Mouse (Mus musculus) ES-Bruce4 (cell line): Measurements from ENCODE around the gene Cyb5b.

Source experiments
- CTCF ChIP-seq: IDR thresholded peaks from one replicate; pipeline ENCODE4 v1.8.1; 2011; ENCODE audit warnings: low read depth, low read length
- POLR2A ChIP-seq: IDR thresholded peaks from one replicate; pipeline ENCODE4 v1.8.1; 2011; ENCODE audit warnings: low read length; ENCODE audit not compliant: insufficient read depth

DNA sequence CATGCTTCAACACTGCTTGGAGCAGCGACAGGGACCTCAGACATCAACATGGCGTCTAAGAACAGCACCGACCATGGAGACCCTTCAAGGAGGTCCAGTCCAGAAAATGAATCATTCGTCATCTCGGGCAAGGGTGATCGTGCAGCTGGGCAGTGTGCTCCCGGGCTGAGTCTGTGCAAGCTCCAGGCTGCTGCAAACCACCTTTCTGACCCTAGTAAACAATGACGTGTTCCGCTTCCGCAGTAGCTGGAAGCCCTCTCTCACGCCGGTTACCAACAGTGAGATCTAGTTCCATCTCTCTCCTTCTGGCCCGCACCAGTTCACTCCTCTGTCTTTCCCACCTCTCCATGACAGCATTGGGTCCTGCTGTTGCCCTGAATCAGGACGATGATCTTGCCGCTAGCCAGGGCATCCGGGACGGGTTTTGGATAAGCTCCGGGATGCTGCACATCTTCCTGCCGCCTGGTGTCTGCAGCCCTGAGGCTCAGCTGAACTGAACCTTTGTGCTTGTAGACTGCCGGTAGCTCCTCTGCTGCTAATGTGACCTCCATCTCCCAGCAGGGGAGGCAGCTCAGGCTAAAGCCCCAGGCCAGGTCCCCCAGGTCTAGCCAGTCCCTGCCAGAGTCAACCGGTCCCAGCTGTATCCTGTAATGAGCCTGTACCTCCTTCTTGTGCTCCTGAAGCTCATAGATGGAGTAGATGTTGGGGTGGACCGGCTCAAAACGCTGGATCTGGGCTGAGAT lies 41.3 kb upstream of the Cyb5b start:
- TF ChIP-seq CTCF (no peak), POLR2A (no peak)
